Mouse (Mus musculus): Measurements from ENCODE around the gene Ctnna3.
"Not testable (repeated sequence)": the region's sequence is repeated elsewhere in the genome, so short reads cannot be mapped to it uniquely, and the experiment has no call there.

Gene Ctnna3

GRCm38 (mm10) chr10:63429785-63430305 is at the start of gene Ctnna3:
Ctnna3 (plus strand) TSS chr10:63430098.
- DNase-seq (ENCODE audit: low spot score in 2 of 2) = peak; percentile 85 to 90

- DNase-seq (ENCODE audit: low spot score in 2 of 2) = peak in 1 of 2 experiments; percentile 3
These were observed 48.2 kb upstream of the Ctnna3 start, which contains the start of gene Sirt1 for GRCm38 (mm10) chr10:63381498-63382280. Sirt1 (minus strand) TSS chr10:63381704.

GRCm38 (mm10) chr10:63382372-63383279 is 47.3 kb upstream of the Ctnna3 start, which contains the start of gene Dnajc12:
Dnajc12 (plus strand) TSS chr10:63382443.
- DNase-seq (ENCODE audit: low spot score in 2 of 2) = peak; percentile 79 to 85

GRCm38 (mm10) chr10:63385897-63386296 is 44.0 kb upstream of the Ctnna3 start:
- DNase-seq (ENCODE audit: low spot score in 2 of 2) = not testable (repeated sequence)

- peak; percentile 81 to 88 for DNase-seq (ENCODE audit: low spot score in 2 of 2)
These were observed 43.5 kb upstream of the Ctnna3 start for GRCm38 (mm10) chr10:63386444-63386843.

GRCm38 (mm10) chr10:63386991-63387390 is 42.9 kb upstream of the Ctnna3 start:
- DNase-seq (ENCODE audit: low spot score in 2 of 2) = no peak

- no peak for DNase-seq (ENCODE audit: low spot score in 2 of 2)
These were observed 41.0 kb upstream of the Ctnna3 start for GRCm38 (mm10) chr10:63388948-63389347.

- no peak for DNase-seq (ENCODE audit: low spot score in 2 of 2)
These were observed 32.9 kb upstream of the Ctnna3 start for GRCm38 (mm10) chr10:63396963-63397362.

GRCm38 (mm10) chr10:63402731-63403504 is 27.0 kb upstream of the Ctnna3 start:
- DNase-seq (ENCODE audit: low spot score in 2 of 2) = no peak

- DNase-seq (ENCODE audit: low spot score in 2 of 2) = no peak
These were observed 26.3 kb upstream of the Ctnna3 start for GRCm38 (mm10) chr10:63403636-63404035.

- DNase-seq (ENCODE audit: low spot score in 2 of 2) = no peak
These were observed 19.5 kb upstream of the Ctnna3 start for GRCm38 (mm10) chr10:63410162-63410956.

- not testable (repeated sequence) for DNase-seq (ENCODE audit: low spot score in 2 of 2)
These were observed 18.2 kb upstream of the Ctnna3 start for GRCm38 (mm10) chr10:63411674-63412073.

GRCm38 (mm10) chr10:63412756-63413155 is 17.1 kb upstream of the Ctnna3 start:
- no peak for DNase-seq (ENCODE audit: low spot score in 2 of 2)

GRCm38 (mm10) chr10:63415287-63415686 is 14.6 kb upstream of the Ctnna3 start:
- no peak for DNase-seq (ENCODE audit: low spot score in 2 of 2)

- DNase-seq (ENCODE audit: low spot score in 2 of 2) = no peak
These were observed 14.0 kb upstream of the Ctnna3 start for GRCm38 (mm10) chr10:63415850-63416249.

- no peak for DNase-seq (ENCODE audit: low spot score in 2 of 2)
These were observed 12.8 kb upstream of the Ctnna3 start for GRCm38 (mm10) chr10:63417061-63417460.

GRCm38 (mm10) chr10:63421739-63422735 is 7.9 kb upstream of the Ctnna3 start, which contains the start of gene Gm7075:
Gm7075 (minus strand) TSS chr10:63421789.
- peak; percentile 32 to 60 for DNase-seq (ENCODE audit: low spot score in 2 of 2)

GRCm38 (mm10) chr10:63422736-63422992 is 7.2 kb upstream of the Ctnna3 start:
- no peak for DNase-seq (ENCODE audit: low spot score in 2 of 2)

Measured in natural killer cell, adult 2 months (primary cell).